Mouse (Mus musculus) lung, adult 2 months (tissue): ENCODE results near the gene Eml3. TPM values are rescaled to one million over a fixed set of nuclear protein-coding genes. Genes with fewer than 3 reads are reported as not detected.

Experiments used
- DNase-seq: peaks from one replicate; pipeline ENCODE4 v3.0.0; 2022
- H3K4me1 ChIP-seq: fragments of 200-500 bp; 2 replicates; pipeline ENCODE4 v1.6.1; 2011; ENCODE audit warnings: low read length; ENCODE audit not compliant: control insufficient read depth, insufficient read depth
- H3K4me3 ChIP-seq: fragments of 200-500 bp; replicated peaks from 2 replicates; pipeline ENCODE3; 2011; ENCODE audit warnings: low read depth, mild to moderate bottlenecking, control low read depth, low read length; ENCODE audit errors: extremely low read depth
- CTCF ChIP-seq: fragments of 200-500 bp; IDR thresholded peaks from 2 replicates; pipeline ENCODE4 v1.5.1; 2011; ENCODE audit warnings: mild to moderate bottlenecking, low read length, control low read depth; ENCODE audit not compliant: insufficient read depth
- POLR2A ChIP-seq: fragments of 200-500 bp; IDR thresholded peaks from 2 replicates; pipeline ENCODE4 v1.6.1; 2011; ENCODE audit warnings: low read depth, mild to moderate bottlenecking, control low read depth, low read length, borderline replicate concordance; ENCODE audit errors: extremely low read depth
- whole genome bisulfite sequencing: fragments of 180-500 bp; shearing (Covaris S2); methylation state at CpG from one replicate; pipeline ENCODE4 v1.1.7; 2018; 5-methylcytosine and 5-hydroxymethylcytosine counted together
- polyA plus RNA-seq: library from polyadenylated mRNA; depleted of rRNA; stranded (reverse); fragments of >200 nt; gene quantifications from 2 replicates; pipeline ENCODE4 v1.2.3, GENCODE M21; 2012

Eml3 gene
- polyA plus RNA-seq, 1 experiment = 65.5 TPM

- 97% methylated on average over 5 of the region's 5 CpGs for WGBS
- no peaks in the 10 kb centered on the region for H3K4me1 ChIP-seq
- no peak for DNase-seq
- no peak overlapping the region for H3K4me3 ChIP-seq
- TF ChIP-seq CTCF (no peak), POLR2A (no peak)
These were observed 17.5 kb upstream of the Eml3 start for GRCm38 (mm10) chr19:8911810-8912209.

- Histone ChIP-seq H3K4me1 (no peaks in the 10 kb centered on the region), H3K4me3 (no peak overlapping the region)
- no peak for TF ChIP-seq CTCF
- no peak for TF ChIP-seq POLR2A
- WGBS = 96% methylated on average over 3 of the region's 3 CpGs
- DNase-seq = no peak
These were observed 15.1 kb upstream of the Eml3 start for GRCm38 (mm10) chr19:8914212-8914611.

GRCm38 (mm10) chr19:8919000-8919399, 10.4 kb upstream of the Eml3 start:
- TF ChIP-seq POLR2A (no peak), CTCF (no peak)
- Histone ChIP-seq H3K4me1 (peaks cover 5% of the 10 kb centered on the region), H3K4me3 (no peak overlapping the region)
- DNase-seq = no peak
- 85% methylated on average over 3 of the region's 3 CpGs for WGBS

DNA sequence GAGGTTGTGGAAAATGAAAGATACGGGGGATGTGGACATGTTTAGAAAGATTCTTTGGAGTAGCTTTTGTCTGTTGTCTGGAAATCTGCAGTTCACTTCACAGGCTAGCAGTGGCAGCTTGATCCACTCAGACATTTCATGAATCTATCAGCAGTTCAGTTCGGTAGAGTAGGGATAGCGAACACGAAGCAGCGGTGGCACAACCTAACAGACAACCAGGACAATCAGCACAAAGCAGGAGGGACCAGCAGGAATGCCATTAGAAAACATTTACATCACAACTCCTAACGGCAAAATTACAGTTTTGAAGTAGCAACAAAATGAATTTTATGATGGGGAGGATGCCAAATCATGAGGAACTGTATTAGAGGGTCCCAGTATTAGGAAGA, 9.7 kb upstream of the Eml3 start:
- no peak for DNase-seq
- Histone ChIP-seq H3K4me3 (no peak overlapping the region), H3K4me1 (peaks cover 5% of the 10 kb centered on the region)
- TF ChIP-seq CTCF (no peak), POLR2A (no peak)
- WGBS = 68% methylated on average over 6 of the region's 6 CpGs

- TF ChIP-seq CTCF = no peak
- TF ChIP-seq POLR2A = peak; percentile 96
- H3K4me3 ChIP-seq = peak within 1 kb of the TSS; percentile 79
- H3K4me1 ChIP-seq = peaks cover 5% of the 10 kb centered on the region
- peak; percentile 97 for DNase-seq
- WGBS = 2% methylated on average over 50 of the region's 50 CpGs
These were observed 9.1 kb upstream of the Eml3 start, which contains the start of gene B3gat3 for GRCm38 (mm10) chr19:8920073-8920736. B3gat3 (plus strand) TSS chr19:8920374.

DNA sequence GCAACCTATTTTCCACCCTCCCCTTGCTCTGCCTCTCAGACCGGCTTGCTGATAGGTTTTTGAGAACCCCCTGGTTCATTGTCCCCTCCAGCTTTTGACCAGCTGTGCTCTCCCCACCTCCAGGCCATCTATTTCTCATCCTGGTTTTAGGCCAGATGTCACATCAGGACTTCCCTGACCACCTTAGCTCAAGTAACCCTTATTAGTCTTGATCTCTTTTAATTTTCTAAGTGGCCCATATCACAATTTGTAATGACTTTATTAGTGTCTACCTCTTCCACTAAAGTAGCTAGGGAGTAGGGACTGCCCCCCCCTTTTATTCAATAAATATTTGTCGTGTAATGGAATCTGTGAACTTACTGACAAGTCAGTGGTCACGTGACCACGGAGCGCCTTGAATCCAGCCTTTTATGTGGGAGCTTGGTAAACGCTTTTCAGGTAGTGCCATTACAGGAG, 8.5 kb upstream of the Eml3 start:
- H3K4me3 ChIP-seq = peak overlapping the region; percentile 79
- 2% methylated on average over 6 of the region's 6 CpGs for WGBS
- H3K4me1 ChIP-seq = peaks cover 5% of the 10 kb centered on the region
- no peak for TF ChIP-seq CTCF
- TF ChIP-seq POLR2A = no peak
- no peak for DNase-seq

- no peak overlapping the region for H3K4me3 ChIP-seq
- H3K4me1 ChIP-seq = peaks cover 5% of the 10 kb centered on the region
- no peak for DNase-seq
- WGBS = 70% methylated on average over 9 of the region's 9 CpGs
- TF ChIP-seq CTCF (no peak), POLR2A (no peak)
These were observed 7.6 kb upstream of the Eml3 start for GRCm38 (mm10) chr19:8921741-8922140.

DNA sequence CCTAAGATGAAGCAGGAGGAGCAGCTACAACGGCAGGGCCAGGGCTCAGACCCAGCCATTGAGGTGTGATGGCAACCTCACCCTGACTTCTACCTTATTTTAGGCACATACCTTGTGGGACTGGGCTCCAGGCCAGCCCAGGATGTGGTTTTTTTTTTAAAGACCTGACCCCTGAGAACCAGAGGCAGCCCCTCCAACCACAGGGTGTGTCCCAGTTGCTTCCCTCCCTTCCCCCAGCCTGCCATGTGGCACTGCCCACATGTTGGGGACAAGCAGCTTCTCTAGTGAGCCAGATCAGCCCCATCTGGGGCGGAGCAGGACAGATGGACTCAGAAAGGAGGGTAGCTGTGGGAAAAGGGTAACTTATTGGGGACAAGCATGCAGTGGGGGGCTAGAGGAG, 2.6 kb upstream of the Eml3 start:
- Histone ChIP-seq H3K4me1 (peaks cover 9% of the 10 kb centered on the region), H3K4me3 (no peak overlapping the region)
- TF ChIP-seq CTCF = no peak
- 80% methylated on average over 2 of the region's 2 CpGs for WGBS
- DNase-seq = no peak

GRCm38 (mm10) chr19:8927891-8928525, 1.3 kb upstream of the Eml3 start:
- H3K4me3 ChIP-seq = no peak overlapping the region
- DNase-seq = no peak
- WGBS = 89% methylated on average over 12 of the region's 12 CpGs
- TF ChIP-seq POLR2A = no peak
- TF ChIP-seq CTCF = no peak
- H3K4me1 ChIP-seq = peaks cover 9% of the 10 kb centered on the region

DNA sequence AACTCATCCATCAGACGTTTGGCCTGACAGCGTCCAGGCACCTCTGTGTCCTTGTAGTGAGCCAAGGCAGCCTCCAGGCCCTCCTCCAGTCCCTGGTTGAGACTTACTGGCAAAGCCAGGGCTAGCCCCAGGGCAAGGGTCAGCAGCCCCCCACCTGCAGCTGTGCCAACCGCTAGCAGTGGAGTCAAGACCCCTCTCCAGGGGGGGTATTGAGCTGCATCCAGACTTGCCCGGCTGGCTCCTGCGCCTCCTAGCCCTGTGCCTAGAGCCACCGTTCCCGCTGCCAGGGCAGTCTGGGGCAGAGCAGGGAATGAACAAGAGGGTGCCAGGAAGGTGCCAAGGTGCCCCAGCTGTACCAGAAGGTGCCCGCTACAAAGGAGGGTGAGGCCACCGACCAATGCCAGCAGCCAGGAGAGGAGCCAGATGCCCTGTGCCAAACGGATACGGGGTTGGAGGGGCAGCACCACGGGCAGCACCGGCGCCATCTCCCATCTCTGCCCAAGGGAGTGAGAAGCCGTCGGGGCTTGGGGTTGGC, 596 bp upstream of the Eml3 start:
- WGBS = 26% methylated on average over 16 of the region's 16 CpGs
- peak overlapping the region; percentile 68 for H3K4me3 ChIP-seq
- DNase-seq = no peak
- TF ChIP-seq POLR2A (no peak), CTCF (no peak)
- H3K4me1 ChIP-seq = peaks cover 9% of the 10 kb centered on the region
